Mouse (Mus musculus) kidney, postnatal 0 days (tissue): Measurements from ENCODE around the gene Gpr162. TPM values are rescaled to one million over a fixed set of nuclear protein-coding genes. Genes with fewer than 3 reads are reported as not detected.
A peak's percentile ranks its signal among the peaks of the same experiment; 100 is the strongest.

Experiments used
- ATAC-seq: fragments of 200-750 bp; cut with Nextera tagmentation; replicated peaks from 2 replicates; pipeline ENCODE4 v1.8.0; 2017; ENCODE audit warnings: low read depth, moderate number of reproducible peaks, moderate TSS enrichment, moderate library complexity; ENCODE audit not compliant: low FRiP score
- DNase-seq: peaks from one replicate; pipeline ENCODE4 v3.0.0-alpha.2; 2016; ENCODE audit warnings: low spot score
- H3K27ac ChIP-seq: fragments of 300-500 bp; sonication (generic); 2 replicates; pipeline ENCODE4 v1.5.1; 2014; ENCODE audit warnings: mild to moderate bottlenecking
- H3K27me3 ChIP-seq: fragments of 300-500 bp; sonication (generic); 2 replicates; pipeline ENCODE4 v1.6.1; 2014; ENCODE audit warnings: low read length, mixed read lengths; ENCODE audit not compliant: insufficient read depth
- H3K36me3 ChIP-seq: fragments of 300-500 bp; sonication (generic); 2 replicates; pipeline ENCODE4 v1.6.1; 2014; ENCODE audit warnings: low read length, mixed read lengths; ENCODE audit not compliant: insufficient read depth
- H3K4me1 ChIP-seq: fragments of 300-500 bp; sonication (generic); replicated peaks from 2 replicates; pipeline ENCODE4 v1.6.1; 2014; ENCODE audit warnings: antibody characterized with exemption, low read length, mixed read lengths; ENCODE audit not compliant: insufficient read depth
- H3K4me2 ChIP-seq: fragments of 300-500 bp; sonication (generic); 2 replicates; pipeline ENCODE4 v1.6.1; 2014; ENCODE audit warnings: mild to moderate bottlenecking, low read length, moderate library complexity, mixed read lengths
- H3K4me3 ChIP-seq: fragments of 300-500 bp; sonication (generic); replicated peaks from 2 replicates; pipeline ENCODE4 v1.5.1; 2014; ENCODE audit warnings: low read depth, low read length
- H3K9ac ChIP-seq: fragments of 300-500 bp; sonication (generic); 2 replicates; pipeline ENCODE4 v1.6.1; 2014; ENCODE audit warnings: low read depth, low read length
- H3K9me3 ChIP-seq: fragments of 300-500 bp; sonication (generic); replicated peaks from 2 replicates; pipeline ENCODE4 v1.6.1; 2016; ENCODE audit warnings: low read length, inconsistent platforms, mixed read lengths
- CTCF ChIP-seq: IDR thresholded peaks from 2 replicates; pipeline ENCODE4 v1.5.1; 2016; ENCODE audit warnings: antibody characterized with exemption, low read depth, mild to moderate bottlenecking, moderate library complexity
- WGBS: fragments of 180-500 bp; shearing (Covaris S2); extraction: QIAGEN DNeasy Blood & Tissue Kit; methylation state at CpG from one replicate; pipeline ENCODE4 v1.1.7; 2014; 5-methylcytosine and 5-hydroxymethylcytosine counted together
- polyA plus RNA-seq: library from polyadenylated mRNA; unstranded; fragments of >200 nt; fragmentation: Nextera tagmentation; extraction: Ambion mirVana; gene quantifications from 2 replicates; pipeline ENCODE4 v1.2.1, GENCODE M21; 2015

Gpr162 gene
- polyA plus RNA-seq, 1 experiment from 2014 or later = 2.2 TPM

DNA sequence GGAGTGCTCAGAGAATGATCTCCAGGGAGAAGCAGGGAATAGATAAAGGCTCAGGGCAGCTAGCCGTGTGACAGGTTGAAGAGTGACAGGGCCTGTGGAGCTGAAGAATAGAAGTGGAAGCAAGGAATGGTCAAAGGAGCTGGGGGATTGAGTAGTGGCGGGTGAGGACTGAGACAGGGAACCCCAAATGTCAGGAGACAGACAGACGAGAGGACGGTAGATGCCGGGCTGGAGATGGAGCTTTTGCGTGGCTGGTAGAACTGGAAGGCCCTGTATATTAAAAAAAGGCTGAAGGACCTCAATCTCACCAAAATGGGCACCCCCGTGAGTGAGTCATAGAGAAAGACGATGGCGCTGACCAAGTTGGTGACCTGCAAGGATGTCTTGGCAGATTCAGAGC, 3.3 kb downstream of the Gpr162 start:
- WGBS = 92% methylated on average over 9 of the region's 9 CpGs
- no peak for TF ChIP-seq CTCF
- Histone ChIP-seq H3K9me3 (no peaks in the 10 kb centered on the region), H3K9ac (no peak overlapping the region), H3K36me3 (no peaks in the 10 kb centered on the region), H3K4me2 (no peak overlapping the region), H3K4me1 (peaks cover 7% of the 10 kb centered on the region), H3K27me3 (0 out of 2 replicates have a peak, but pooled peaks cover 3% of the 10 kb centered on the region), H3K4me3 (no peak overlapping the region), H3K27ac (no peak overlapping the region)
- no peak for ATAC-seq
- no peak for DNase-seq

DNA sequence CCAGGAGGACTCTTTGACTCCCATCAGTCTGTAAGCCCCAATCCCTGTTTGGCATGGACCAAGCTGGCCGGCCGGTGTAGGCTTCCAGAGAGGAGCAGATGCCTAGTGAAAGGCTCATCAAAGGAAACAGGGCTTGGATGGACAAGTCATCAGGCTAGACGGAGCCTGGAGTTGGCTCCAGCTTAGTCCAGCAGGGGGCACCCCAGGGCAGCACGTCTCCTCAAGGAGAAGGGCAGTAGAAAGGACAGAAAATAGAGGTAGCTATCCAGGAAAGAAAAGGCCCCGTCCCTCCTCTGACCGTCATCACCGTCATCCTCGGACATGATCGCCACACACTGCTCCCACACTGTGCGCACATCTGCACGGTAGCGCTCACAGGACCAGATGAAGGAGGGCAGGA, 4.1 kb downstream of the Gpr162 start:
- Histone ChIP-seq H3K27ac (no peak overlapping the region), H3K9me3 (no peaks in the 10 kb centered on the region), H3K27me3 (0 out of 2 replicates have a peak, but pooled peaks cover under 1% of the 10 kb centered on the region), H3K4me2 (peak overlapping the region; percentile 21; the same call in 1 of the 2 replicates), H3K4me3 (no peak overlapping the region), H3K4me1 (peaks cover 7% of the 10 kb centered on the region), H3K9ac (no peak overlapping the region), H3K36me3 (no peaks in the 10 kb centered on the region)
- DNase-seq = peak; percentile 90
- TF ChIP-seq CTCF = peak; percentile 93
- 7% methylated on average over 12 of the region's 12 CpGs for WGBS
- no peak for ATAC-seq

DNA sequence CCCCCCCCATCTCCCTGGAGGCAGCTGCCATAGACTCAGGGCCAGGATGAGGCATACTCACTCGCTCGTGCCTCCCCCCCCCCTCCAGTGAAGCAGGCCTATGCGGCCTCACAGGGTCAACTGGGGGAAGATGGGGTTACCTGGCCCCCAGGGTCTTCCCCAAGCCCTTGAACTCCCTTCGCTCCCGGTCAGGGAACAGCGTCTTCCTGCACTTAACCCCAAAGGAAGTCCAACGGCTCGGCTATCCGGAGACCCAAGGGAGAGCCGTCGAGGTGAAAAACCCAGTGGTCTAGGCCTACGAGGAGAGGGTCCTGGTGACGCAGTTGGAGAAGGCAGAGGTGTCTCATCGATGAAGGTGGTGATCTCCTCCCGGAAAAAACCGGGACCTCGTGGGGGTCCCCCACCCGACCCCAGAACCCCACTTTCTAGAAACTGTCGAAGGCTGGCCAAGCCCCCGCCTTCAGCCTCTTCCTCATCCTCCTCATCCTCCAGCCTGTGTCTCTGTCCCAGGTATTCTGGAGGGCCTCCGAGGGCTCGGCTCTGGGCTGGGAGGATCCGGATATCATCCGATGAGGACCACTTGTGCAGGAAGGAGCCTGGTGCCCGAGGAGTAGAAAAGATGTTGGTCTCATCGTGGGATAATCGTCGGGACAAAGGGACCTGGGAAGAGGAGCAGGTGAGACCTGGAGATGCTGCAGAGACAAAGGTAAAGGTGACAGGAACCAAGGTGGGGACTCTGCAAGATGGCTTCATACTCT, 5.0 kb downstream of the Gpr162 start:
- TF ChIP-seq CTCF = no peak
- H3K9me3 ChIP-seq = no peaks in the 10 kb centered on the region
- no peaks in the 10 kb centered on the region for H3K36me3 ChIP-seq
- 70% methylated on average over 28 of the region's 28 CpGs for WGBS
- H3K4me3 ChIP-seq = no peak overlapping the region
- peaks cover 7% of the 10 kb centered on the region for H3K4me1 ChIP-seq
- no peaks in the 10 kb centered on the region for H3K27me3 ChIP-seq
- DNase-seq = no peak
- H3K27ac ChIP-seq = no peak overlapping the region
- H3K9ac ChIP-seq = no peak overlapping the region
- ATAC-seq = no peak
- H3K4me2 ChIP-seq = peak overlapping the region; percentile 86; the same call in 1 of the 2 replicates

DNA sequence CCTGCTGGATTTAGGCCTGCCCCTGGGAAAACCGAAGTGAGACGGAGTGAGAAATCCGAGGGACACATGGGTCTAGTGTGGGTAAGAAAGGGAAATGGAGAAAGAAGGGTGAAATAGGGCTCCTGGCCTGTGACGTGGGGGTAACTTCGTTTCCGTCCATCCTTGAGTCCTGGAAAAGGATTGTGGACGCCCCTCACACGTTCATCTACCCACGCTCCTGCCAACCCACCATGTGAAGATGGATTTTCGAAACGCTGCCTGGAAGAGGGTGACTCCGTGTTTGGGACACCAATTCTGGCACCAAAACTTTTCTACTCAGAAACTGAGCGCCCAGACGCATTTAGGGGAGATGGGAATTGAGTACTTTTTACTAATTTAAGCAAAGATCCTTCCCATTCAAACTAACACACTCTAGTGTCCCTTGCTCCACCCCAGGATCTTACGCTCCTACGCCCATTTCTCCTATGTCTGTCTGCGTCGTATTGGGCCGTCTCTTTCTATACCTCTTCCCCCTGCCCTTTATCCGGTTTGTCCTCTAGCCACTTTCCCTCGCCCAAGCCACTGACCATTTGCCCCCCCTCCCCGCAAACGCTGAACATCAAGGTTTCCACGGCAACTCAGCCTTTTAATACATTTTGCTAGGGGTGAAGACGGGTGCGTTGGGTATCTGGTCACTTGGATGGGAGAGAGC, 5.8 kb downstream of the Gpr162 start:
- 27% methylated on average over 26 of the region's 26 CpGs for WGBS
- TF ChIP-seq CTCF = no peak

DNA sequence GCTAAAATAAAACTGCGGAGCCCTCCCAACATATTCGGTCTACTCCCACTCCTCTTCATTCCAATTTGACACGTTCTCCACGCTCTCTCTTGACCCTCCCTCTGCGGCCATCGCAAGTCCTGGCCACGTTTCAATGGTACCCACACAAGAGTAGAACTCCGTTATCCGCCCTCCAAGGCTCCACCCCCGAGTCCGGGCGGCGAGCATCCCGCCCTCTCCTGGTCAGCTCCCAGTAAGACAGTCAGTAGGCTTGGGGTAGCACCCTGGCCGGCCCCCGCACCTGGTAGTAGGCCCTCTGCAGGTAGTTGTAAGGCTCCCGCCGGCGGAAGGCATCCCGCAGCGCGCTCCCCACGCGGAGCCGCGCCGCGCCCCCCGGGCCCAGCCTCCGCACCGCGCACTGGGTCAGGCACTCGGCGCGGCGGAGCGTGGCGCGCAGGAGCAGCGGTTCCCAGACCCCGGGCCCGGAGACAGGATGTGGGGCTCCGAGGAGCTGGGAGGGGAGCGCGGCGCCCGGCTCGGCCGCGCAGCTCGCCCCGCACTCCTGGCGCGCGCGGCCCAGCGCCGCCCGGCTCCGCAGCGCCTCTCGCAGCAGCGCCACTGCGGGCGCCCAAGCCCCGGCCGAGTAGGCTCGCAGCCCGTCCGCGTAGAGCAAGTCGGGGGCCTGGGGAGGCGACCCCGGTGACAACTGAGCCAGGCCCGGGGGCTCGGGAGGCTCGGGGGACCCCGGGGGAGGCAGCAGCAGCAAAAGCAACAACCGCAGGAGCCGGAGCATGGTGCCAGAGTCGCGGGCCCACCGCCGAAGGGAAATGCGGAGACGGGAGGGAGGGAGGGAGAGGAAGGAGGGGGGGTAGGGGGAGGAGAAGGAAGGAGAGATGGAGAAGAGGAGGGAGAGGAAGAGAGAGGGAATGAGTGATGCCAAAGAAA, 6.6 kb downstream of the Gpr162 start, which contains the start of gene P3h3:
P3h3 (minus strand) TSS at position 837 of the 924 bp plus-strand sequence.
- TF ChIP-seq CTCF = peak; percentile 77
- Histone ChIP-seq H3K27me3 (no peaks in the 10 kb centered on the region), H3K4me1 (peaks cover 4% of the 10 kb centered on the region; the same call in 1 of the 2 replicates), H3K27ac (peak within 1 kb of the TSS; percentile 89), H3K4me3 (peak within 1 kb of the TSS; percentile 61), H3K36me3 (0 out of 2 replicates have a peak, but pooled peaks cover 4% of the 10 kb centered on the region), H3K4me2 (peak within 1 kb of the TSS; percentile 86), H3K9ac (peak within 1 kb of the TSS; percentile 83), H3K9me3 (no peaks in the 10 kb centered on the region)
- under 1% methylated on average over 76 of the region's 86 CpGs for WGBS
- peak; percentile 73 for ATAC-seq
- DNase-seq = peak; percentile 91

More for the DNA sequence above, 5.8 kb downstream of the Gpr162 start:
- peak overlapping the region; percentile 61 for H3K4me3 ChIP-seq
- H3K36me3 ChIP-seq = 0 out of 2 replicates have a peak, but pooled peaks cover under 1% of the 10 kb centered on the region
- no peak for DNase-seq
- no peak for ATAC-seq
- H3K9me3 ChIP-seq = no peaks in the 10 kb centered on the region
- peak overlapping the region; percentile 86 for H3K4me2 ChIP-seq
- no peak overlapping the region; the same call in 1 of the 2 replicates for H3K9ac ChIP-seq
- H3K4me1 ChIP-seq = peaks cover 4% of the 10 kb centered on the region; the same call in 1 of the 2 replicates
- H3K27me3 ChIP-seq = no peaks in the 10 kb centered on the region
- H3K27ac ChIP-seq = no peak overlapping the region
